Mouse (Mus musculus): ENCODE results near the gene Tax1bp1. TPM values are rescaled to one million over a fixed set of nuclear protein-coding genes. Genes with fewer than 3 reads are reported as not detected.

Gene Tax1bp1
- polyA plus RNA-seq, 1 experiment from 2014 or later, result 154 TPM

Other genes with a start within 250 kb of the Tax1bp1 start
- gene Hibadh, start 73.3 kb upstream of the Tax1bp1 start, polyA plus RNA-seq (2015; fragmentation: Nextera tagmentation; extraction: Ambion mirVana), result 85.9 and 90.4 TPM in 2 replicates